Mouse (Mus musculus) urinary bladder, postnatal 14 days (tissue): Measurements from ENCODE around the gene Wwox.
A peak's percentile ranks its signal among the peaks of the same experiment; 100 is the strongest.

Source experiments
- DNase-seq: peaks from one replicate; pipeline ENCODE4 v3.0.0; 2021; ENCODE audit warnings: low spot score

Gene Wwox

DNA sequence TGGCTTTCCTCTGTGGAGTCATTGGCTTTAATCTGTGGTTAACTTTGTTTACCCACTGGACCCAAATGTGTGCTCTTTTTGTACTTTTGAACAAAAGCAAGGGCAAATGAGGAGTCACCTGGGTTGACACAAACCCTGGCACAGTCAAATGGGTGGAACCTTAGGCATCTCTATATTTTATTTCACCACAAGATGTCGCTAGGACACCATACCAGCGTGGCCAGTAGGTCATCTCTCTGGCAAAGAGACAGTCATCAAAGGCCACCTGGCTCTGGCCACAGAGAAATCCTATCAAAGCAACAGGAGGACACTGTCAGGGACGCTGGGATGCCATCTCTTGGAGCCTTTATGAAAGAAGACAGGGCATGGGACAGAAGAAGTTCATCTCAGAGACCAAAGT lies 101.7 kb downstream of the Wwox start:
- DNase-seq: peak; percentile 28

DNA sequence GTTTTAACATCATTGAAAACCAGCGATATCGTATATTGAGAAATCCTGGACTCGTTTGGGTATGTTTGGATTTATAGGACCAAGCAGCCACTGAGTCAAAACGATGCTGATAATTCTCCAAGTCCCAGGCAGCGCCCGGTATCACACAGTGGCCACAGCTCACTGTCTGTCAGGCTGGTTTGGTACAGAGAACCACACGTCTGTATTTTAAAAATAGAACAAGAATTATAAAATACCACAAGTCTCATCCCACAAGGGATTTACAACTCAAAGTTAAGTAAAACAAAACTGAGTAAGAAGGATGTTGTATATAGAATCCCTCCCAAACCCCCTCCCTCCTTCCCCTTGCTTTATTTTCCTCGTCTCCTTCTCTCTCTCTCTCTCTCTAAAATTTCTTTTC lies 108.9 kb downstream of the Wwox start:
- no peak for DNase-seq

DNA sequence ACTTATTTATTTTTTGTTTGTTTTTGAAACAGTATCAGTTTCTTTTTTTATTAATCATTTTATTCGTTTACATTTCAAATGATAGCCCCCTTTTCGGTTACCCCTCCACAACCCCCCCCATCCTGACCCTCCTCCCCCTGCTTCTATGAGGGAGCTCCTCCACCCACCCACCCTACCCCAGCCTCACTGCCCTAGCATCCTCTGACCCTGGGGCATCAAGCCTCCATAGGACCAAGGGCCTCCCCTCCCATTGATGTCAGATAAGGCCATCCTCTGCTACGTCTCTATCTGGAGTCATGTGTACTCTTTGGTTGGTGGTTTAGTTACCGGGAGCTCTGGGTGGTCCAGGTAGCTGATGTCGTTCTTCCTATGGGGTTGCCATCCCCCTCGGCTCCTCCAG lies 109.4 kb downstream of the Wwox start:
- no peak for DNase-seq

DNA sequence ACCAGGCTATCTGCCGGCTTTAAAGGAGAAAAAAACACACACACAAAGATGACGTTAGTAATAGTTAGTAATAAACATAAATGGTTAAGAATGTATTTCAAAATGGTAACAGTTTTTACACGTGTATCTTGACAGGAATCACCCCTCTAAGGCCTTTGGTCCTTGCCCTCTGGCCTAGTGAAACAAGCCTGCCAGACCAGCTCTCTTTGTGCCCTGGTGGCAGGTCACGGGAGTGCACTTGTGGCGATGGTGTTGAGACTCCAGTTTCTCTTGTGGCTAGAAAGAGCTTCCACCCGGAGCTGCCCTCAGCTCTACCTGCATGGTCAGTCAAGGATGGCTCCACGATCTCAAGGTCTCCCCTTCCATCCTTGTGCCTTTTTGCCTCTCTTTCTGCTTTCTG lies 110.6 kb downstream of the Wwox start:
- no peak for DNase-seq

- DNase-seq: no peak
Observed at GRCm38 (mm10) chr8:114552606-114553005, 113.2 kb downstream of the Wwox start.

- no peak for DNase-seq
Observed at GRCm38 (mm10) chr8:114554966-114555365, 115.5 kb downstream of the Wwox start.

GRCm38 (mm10) chr8:114555491-114556202 lies 116.2 kb downstream of the Wwox start:
- DNase-seq: no peak

DNA sequence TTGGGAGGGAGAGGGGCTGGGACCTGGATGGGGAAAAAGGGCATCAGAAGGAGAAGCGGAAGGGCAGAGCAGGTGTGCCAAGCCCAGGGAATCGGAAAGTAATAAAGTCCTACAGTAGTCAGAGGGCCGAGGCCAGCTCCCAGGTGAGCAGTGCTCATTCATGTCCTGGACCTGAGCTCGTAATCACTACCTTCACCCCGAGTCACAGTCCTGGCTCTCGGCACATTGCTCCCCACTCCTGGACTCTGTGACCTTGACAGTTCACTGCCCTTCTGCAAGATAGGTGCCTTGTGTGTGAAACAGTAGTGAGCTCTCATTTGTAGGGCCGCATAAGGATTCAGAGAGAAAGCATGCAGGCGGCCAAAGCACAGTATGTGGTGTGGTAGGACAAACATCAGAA lies 121.7 kb downstream of the Wwox start:
- DNase-seq: no peak

DNA sequence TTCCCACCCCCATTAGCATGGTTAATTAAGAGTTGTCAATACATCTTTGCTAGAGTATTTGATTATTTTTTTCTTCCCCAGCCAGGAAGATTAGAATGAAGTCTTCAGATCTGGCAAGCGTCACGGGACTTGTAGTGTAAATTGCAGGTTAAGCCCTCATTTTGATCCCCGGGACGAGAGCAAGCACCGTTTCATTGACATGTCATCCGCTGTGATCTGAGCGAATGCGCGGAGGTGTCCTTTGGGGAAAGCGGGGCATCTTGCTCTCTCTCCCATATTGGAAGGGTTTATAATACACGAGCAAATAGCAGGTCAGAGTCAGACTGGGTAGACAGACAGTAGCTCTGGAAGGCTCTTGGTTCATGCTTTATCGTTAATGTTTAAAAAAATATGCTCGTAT lies 123.0 kb downstream of the Wwox start:
- no peak for DNase-seq

- DNase-seq: no peak
Observed at GRCm38 (mm10) chr8:114563361-114563760, 123.9 kb downstream of the Wwox start.

DNA sequence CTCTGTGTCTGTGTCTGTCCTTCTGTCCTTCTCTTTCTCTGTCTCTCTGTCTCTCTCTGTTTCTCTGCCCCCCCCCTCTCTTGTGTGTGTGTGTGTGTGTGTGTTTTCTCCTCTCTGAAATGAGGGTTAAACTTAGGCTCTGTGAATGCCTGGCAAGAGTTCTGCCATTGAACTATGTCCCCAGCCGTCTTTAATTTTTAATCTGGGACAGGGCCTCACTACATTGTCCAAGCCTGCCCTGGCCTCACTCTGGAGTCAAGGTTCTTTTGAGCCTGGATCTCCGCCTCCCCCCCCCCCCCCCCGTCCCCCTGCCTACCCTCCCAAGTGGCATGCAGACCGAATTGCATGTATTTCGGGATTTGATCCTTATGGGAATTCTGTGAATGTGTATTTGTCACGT lies 124.6 kb downstream of the Wwox start:
- DNase-seq: no peak

DNA sequence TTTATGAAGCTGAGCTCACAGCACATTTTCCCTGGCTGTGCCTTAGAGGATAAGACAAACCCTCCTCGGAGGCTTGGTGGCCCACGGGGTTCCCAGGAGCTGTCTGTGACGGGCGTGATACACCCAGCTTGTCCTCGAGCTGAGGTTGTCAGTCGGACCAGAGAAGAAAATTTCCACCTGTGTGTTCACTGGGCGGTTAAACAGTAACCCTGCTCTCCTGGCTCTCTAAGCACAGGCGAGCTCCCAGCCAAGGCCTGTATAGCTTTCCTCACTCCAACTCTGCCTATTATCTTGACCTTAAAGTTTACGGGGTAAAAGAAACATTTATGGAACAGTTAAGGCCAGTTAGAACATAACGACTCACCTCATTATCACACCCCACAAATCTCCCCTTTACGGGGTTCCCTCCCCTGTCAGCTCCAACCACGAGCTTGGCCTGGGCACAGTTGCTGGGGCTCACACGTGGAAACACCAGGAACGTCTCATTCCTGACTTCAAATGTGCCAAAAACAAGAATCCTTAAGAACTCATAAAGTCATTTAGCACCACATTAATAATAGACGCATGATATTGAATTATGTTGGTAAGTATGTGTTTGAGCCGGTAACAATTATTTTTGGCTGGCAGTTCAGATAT lies 129.2 kb downstream of the Wwox start:
- DNase-seq: peak; percentile 15

DNA sequence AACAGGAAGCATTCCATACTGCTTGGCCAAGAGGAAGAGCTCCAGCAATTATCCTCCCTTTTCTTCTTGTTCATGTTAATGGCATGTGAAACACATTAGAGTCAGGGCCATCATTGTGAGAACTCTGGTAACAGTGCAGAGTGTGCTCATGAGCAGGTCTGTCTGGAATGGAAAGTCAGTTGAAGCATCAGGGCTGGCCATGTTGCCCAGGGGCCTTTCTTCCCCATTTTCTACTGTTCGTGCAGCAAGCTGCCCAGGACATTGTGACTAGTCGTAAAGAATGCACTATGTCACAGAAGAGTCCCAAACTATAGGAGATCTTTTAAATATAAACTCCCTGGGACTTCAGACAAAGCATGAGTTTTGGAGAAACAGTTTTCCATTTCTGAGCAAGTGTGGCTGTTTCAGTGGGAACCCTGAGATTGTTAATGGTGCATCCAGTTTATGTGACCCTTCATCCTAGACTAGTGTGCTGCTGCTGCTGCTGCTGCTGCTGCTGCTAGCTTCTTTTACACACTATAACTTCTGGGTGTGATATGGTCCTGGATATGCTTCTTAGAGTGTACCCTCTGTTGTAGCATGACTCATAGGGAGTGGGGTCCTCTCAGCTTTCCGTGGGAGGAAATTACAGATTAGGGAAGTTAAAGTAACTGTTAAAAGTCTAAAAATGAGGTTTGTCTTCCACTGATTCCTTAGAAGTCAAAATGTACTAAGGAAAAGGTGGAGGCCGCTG lies 133.7 kb downstream of the Wwox start:
- no peak for DNase-seq

DNA sequence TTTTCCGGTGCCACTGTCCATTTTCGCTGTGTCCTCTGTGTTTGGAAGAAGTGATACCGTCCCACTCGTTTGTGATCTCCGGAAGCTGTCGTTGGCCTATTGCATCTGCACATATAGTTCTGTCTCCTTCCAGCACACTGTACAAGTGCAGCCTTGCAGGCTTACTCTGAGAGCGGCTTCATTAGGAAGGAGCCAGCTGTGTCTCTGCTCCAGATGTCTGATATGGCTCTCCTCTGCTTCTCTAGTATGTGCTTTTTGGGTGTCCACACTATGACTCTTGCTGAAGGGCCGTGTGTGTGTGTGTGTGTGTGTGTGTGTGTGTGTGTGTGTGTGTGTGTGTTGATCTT lies 134.3 kb downstream of the Wwox start:
- no peak for DNase-seq

DNA sequence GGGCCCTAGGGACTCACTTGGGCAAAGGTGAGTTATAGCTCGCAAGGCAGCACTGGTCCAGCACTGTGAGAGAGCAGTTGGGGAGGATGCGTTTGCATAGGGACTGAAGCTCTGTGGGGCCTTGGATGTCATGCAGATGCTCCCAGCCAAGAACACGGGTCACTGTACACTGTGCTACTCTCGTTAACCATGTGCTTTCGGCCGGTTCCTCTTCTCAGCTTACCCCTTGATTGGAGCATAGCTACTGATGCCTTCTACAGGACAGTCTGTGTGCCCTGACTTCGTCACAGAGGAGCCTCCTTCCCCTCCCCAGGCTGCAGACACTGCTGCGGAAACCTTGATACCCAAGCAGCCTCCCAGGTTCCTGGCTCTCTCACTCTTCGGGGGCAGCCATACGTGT lies 139.8 kb downstream of the Wwox start:
- no peak for DNase-seq

DNA sequence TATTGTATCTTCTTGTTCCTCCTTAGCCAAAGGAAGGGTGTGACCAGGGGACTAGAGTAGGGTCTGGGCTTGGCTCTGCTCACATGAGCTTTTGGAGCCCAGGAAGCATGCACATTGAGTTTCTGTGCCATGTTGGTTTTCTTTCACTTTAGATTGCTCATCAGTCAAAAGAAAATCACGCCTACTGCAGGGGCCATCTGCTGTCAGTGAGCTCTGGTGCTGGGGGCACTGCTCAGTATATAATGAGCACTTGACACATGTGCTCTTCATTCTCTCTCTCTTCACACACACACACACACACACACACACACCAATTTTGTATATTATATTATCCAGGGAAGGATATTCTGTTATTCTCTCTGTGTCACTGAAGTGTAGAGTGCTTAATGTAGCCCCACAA lies 141.2 kb downstream of the Wwox start:
- DNase-seq: no peak

DNA sequence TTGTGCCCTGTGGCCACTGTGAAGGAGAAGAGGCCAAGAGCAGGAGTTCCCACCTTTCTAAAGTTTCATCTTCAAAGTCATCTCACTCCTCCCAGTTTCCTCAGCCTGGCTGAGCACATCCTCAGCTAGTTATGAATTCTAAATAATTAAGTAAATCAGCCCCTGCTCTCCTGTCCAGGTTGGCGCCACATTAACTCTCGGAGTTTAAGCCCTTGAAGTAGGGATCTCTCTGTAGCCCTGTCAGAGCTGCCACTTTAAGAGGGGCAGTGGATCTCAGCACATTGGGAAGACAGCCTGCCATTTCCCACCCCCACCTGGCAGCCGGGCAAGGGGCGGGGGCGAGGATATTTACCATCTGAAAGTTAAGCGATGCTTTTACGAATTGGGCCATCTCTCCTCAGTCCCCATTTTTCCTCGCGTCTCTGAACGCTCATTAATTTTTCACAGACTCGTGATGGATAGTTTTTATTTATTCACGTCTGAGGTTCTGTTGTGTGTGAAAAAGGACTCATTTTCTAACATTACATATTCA lies 150.9 kb downstream of the Wwox start:
- DNase-seq: no peak

- peak; percentile 25 for DNase-seq
Observed at GRCm38 (mm10) chr8:114591296-114592280, 152.1 kb downstream of the Wwox start.

DNA sequence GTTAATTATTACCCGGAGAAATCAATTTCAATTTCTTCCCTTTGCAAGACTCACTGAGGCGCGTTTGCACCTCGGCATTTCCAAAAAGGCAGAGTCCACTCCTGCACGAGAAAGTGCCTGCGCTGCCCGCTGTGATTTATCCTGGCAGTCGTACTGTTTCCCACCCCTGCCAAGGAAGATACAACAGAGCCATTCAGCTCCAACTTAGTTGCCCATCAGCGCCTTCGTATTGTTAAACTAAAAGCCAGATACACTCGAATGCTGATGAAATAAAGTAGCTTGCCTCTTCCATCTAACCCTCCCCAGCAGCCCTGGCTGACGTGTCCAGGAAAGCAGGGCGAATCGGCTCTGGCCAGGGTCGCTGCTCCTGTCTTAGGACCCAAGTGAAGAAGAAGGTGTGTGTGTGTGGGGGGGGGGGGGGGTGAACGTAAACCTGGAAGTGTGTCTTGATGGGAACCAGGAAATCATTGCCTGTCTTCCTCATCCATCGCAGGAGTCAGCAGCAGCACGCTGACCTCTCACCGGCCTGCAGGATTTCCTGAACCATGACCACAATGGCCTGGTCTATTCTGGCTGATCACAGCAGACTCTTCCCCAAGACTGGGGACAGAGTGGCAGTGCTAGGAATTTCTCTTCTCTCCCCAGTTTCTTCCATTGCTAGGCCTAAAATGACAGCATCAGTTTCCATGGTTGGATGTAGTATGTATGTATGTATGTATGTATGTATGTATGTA lies 154.1 kb downstream of the Wwox start:
- no peak for DNase-seq

- no peak for DNase-seq
Observed at GRCm38 (mm10) chr8:114594811-114595210, 155.4 kb downstream of the Wwox start.

DNA sequence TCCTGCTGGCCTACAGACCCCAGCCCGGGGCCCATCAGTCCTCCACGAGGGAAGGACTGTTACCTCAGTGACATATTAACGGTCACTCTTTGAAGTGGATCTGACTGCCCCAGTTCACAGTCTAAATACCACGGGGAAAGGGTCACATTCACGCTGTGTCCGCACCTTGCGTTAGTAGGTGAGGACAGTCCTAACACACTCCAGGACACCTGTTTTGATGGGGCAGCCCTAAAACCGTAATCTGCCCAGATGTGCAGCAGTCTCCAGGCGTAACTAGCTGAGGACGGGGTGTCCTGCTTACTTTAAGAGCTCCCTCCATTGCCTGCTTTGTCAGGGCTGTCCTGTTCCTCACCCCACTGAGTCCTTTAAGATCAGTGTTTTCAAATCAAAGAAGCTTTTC lies 160.1 kb downstream of the Wwox start:
- no peak for DNase-seq
